Mouse (Mus musculus) frontal cortex, postnatal 36 days (tissue): ENCODE data around the gene Aacs.

Source experiments
- DNase-seq, 2 experiments: peaks; one replicate each; pipeline ENCODE4 v3.0.0; 2022; ENCODE audit warnings: low spot score in 2 of 2

Aacs gene

GRCm38 (mm10) chr5:125534168-125534610 lies 58.6 kb downstream of the Aacs start:
- DNase-seq: peak; percentile 48 to 52

GRCm38 (mm10) chr5:125534611-125535324 lies 59.2 kb downstream of the Aacs start:
- peak; percentile 73 to 86 for DNase-seq

GRCm38 (mm10) chr5:125545090-125545489 lies 69.5 kb downstream of the Aacs start:
- no peak for DNase-seq

GRCm38 (mm10) chr5:125546293-125546692 lies 70.7 kb downstream of the Aacs start:
- DNase-seq: no peak

- DNase-seq: no peak
Observed at GRCm38 (mm10) chr5:125549750-125550489, 74.3 kb downstream of the Aacs start.

- no peak for DNase-seq
Observed at GRCm38 (mm10) chr5:125555732-125556131, 80.1 kb downstream of the Aacs start.

- DNase-seq: no peak
Observed at GRCm38 (mm10) chr5:125563492-125563891, 87.9 kb downstream of the Aacs start.

GRCm38 (mm10) chr5:125565725-125566124 lies 90.1 kb downstream of the Aacs start:
- no peak for DNase-seq
